Mouse (Mus musculus) testis, adult 2 months (tissue): ENCODE measurements around the gene Cmbl. TPM values are rescaled to one million over a fixed set of nuclear protein-coding genes. Genes with fewer than 3 reads are reported as not detected.

Experiments used
- H3K27ac ChIP-seq: fragments of 200-500 bp; 2 replicates; pipeline ENCODE4 v1.5.1; 2012; ENCODE audit warnings: low read depth, low read length; ENCODE audit not compliant: control insufficient read depth, insufficient read depth
- H3K27me3 ChIP-seq: fragments of 200-500 bp; 2 replicates; pipeline ENCODE4 v1.6.1; 2012; ENCODE audit warnings: mild to moderate bottlenecking, low read length, moderate library complexity; ENCODE audit not compliant: control insufficient read depth, insufficient read depth
- H3K36me3 ChIP-seq: fragments of 200-500 bp; 2 replicates; pipeline ENCODE4 v1.6.1; 2012; ENCODE audit warnings: mild to moderate bottlenecking, low read length; ENCODE audit not compliant: control insufficient read depth, insufficient read depth
- H3K4me1 ChIP-seq: fragments of 200-500 bp; 2 replicates; pipeline ENCODE4 v1.6.1; 2012; ENCODE audit warnings: low read length; ENCODE audit not compliant: control insufficient read depth, insufficient read depth
- H3K4me3 ChIP-seq: fragments of 200-500 bp; 2 replicates; pipeline ENCODE4 v1.5.1; 2012; ENCODE audit warnings: low read depth, mild to moderate bottlenecking, low read length, moderate library complexity, mixed read lengths; ENCODE audit not compliant: control insufficient read depth
- CTCF ChIP-seq: fragments of 200-500 bp; IDR thresholded peaks from 2 replicates; pipeline ENCODE4 v1.5.1; 2012; ENCODE audit warnings: low read depth, mild to moderate bottlenecking, inconsistent platforms, low read length, moderate library complexity; ENCODE audit not compliant: control insufficient read depth, insufficient read depth, insufficient replicate concordance
- POLR2A ChIP-seq: fragments of 200-500 bp; IDR thresholded peaks from 2 replicates; pipeline ENCODE4 v1.6.1; 2012; ENCODE audit warnings: low read depth, mild to moderate bottlenecking, inconsistent platforms, low read length, moderate library complexity; ENCODE audit not compliant: control insufficient read depth
- polyA plus RNA-seq: library from polyadenylated mRNA; depleted of rRNA; stranded (reverse); fragments of >200 nt; gene quantifications from 2 replicates; pipeline ENCODE4 v1.2.3, GENCODE M21; 2012

The Cmbl gene
- polyA plus RNA-seq, 1 experiment: 12.8 TPM

GRCm38 (mm10) chr15:31585238-31585637, 20.0 kb downstream of the Cmbl start:
- Histone ChIP-seq H3K4me3 (no peak overlapping the region), H3K27ac (no peak overlapping the region), H3K36me3 (peaks cover 3% of the 10 kb centered on the region), H3K27me3 (no peaks in the 10 kb centered on the region), H3K4me1 (no peaks in the 10 kb centered on the region)
- TF ChIP-seq CTCF: no peak
- no peak for TF ChIP-seq POLR2A

GRCm38 (mm10) chr15:31586088-31586487, 20.9 kb downstream of the Cmbl start:
- Histone ChIP-seq H3K27me3 (no peaks in the 10 kb centered on the region), H3K4me3 (no peak overlapping the region), H3K4me1 (no peaks in the 10 kb centered on the region), H3K36me3 (peaks cover 4% of the 10 kb centered on the region), H3K27ac (no peak overlapping the region)
- no peak for TF ChIP-seq POLR2A
- no peak for TF ChIP-seq CTCF

GRCm38 (mm10) chr15:31586519-31586918, 21.3 kb downstream of the Cmbl start:
- H3K4me3 ChIP-seq: no peak overlapping the region
- H3K27me3 ChIP-seq: no peaks in the 10 kb centered on the region

GRCm38 (mm10) chr15:31587789-31588188, 22.6 kb downstream of the Cmbl start:
- Histone ChIP-seq H3K4me1 (no peaks in the 10 kb centered on the region), H3K4me3 (no peak overlapping the region), H3K27me3 (no peaks in the 10 kb centered on the region), H3K36me3 (peaks cover 6% of the 10 kb centered on the region), H3K27ac (no peak overlapping the region)
- TF ChIP-seq POLR2A: no peak
- no peak for TF ChIP-seq CTCF

More at GRCm38 (mm10) chr15:31586519-31586918, 21.3 kb downstream of the Cmbl start:
- TF ChIP-seq CTCF (peak; percentile 86; the same call in 1 of the 2 replicates), POLR2A (no peak)
- no peak overlapping the region for H3K27ac ChIP-seq
- H3K4me1 ChIP-seq: no peaks in the 10 kb centered on the region
- peaks cover 4% of the 10 kb centered on the region for H3K36me3 ChIP-seq

GRCm38 (mm10) chr15:31588989-31589640, 23.9 kb downstream of the Cmbl start:
- H3K27ac ChIP-seq: no peak overlapping the region
- H3K4me1 ChIP-seq: no peaks in the 10 kb centered on the region
- TF ChIP-seq POLR2A (no peak), CTCF (no peak)
- H3K4me3 ChIP-seq: no peak overlapping the region
- H3K36me3 ChIP-seq: peaks cover 6% of the 10 kb centered on the region
- no peaks in the 10 kb centered on the region for H3K27me3 ChIP-seq

- H3K27me3 ChIP-seq: no peaks in the 10 kb centered on the region
- no peak overlapping the region for H3K4me3 ChIP-seq
- H3K27ac ChIP-seq: no peak overlapping the region
- no peaks in the 10 kb centered on the region for H3K4me1 ChIP-seq
- H3K36me3 ChIP-seq: peaks cover 6% of the 10 kb centered on the region
- TF ChIP-seq CTCF (no peak), POLR2A (no peak)
Measured at GRCm38 (mm10) chr15:31590176-31590575, 25.0 kb downstream of the Cmbl start.

- Histone ChIP-seq H3K27me3 (no peaks in the 10 kb centered on the region), H3K27ac (no peak overlapping the region), H3K4me1 (no peaks in the 10 kb centered on the region), H3K36me3 (peaks cover 7% of the 10 kb centered on the region), H3K4me3 (no peak overlapping the region)
- no peak for TF ChIP-seq POLR2A
- no peak for TF ChIP-seq CTCF
Measured at GRCm38 (mm10) chr15:31592531-31592930, 27.3 kb downstream of the Cmbl start.
